Mouse (Mus musculus) C2C12 (cell line): ENCODE measurements at regions not wholly inside any gene's neighbourhood (a gene's known extent, or its start where the extent isn't known, plus 50 kb on each side); places are given as distances from the start of the nearest gene placed in this dataset.

ENCODE experiments used
- H3K27me3 ChIP-seq: one replicate; pipeline ENCODE4 v1.6.1; 2011; ENCODE audit not compliant: control insufficient read depth, insufficient read depth, insufficient read length
- H3K36me3 ChIP-seq: one replicate; pipeline ENCODE4 v1.6.1; 2011; ENCODE audit not compliant: control insufficient read depth, insufficient read depth
- H3K4me3 ChIP-seq: one replicate; pipeline ENCODE4 v1.5.1; 2011; ENCODE audit warnings: mild to moderate bottlenecking, control low read depth; ENCODE audit not compliant: poor library complexity, insufficient read depth, severe bottlenecking
- H3K79me2 ChIP-seq: one replicate; pipeline ENCODE4 v1.6.1; 2011; ENCODE audit not compliant: control insufficient read depth, insufficient read depth
- H3K79me3 ChIP-seq: one replicate; pipeline ENCODE4 v1.6.1; 2011; ENCODE audit warnings: low read depth, control low read depth
- H3ac ChIP-seq: one replicate; pipeline ENCODE3; 2011; ENCODE audit warnings: low read depth; ENCODE audit not compliant: control insufficient read depth, insufficient read length
- CEBPB ChIP-seq: IDR thresholded peaks from one replicate; pipeline ENCODE4 v1.6.1; 2011; ENCODE audit warnings: low read depth, mild to moderate bottlenecking, control low read depth, moderate library complexity
- CTCF ChIP-seq: IDR thresholded peaks from one replicate; pipeline ENCODE4 v1.5.1; 2011; ENCODE audit not compliant: control insufficient read depth, insufficient read depth, insufficient read length
- FOSL1 ChIP-seq: IDR thresholded peaks from one replicate; pipeline ENCODE4 v1.8.0; 2011; ENCODE audit warnings: mild to moderate bottlenecking, low read length; ENCODE audit not compliant: poor library complexity, insufficient read depth, severe bottlenecking
- MAX ChIP-seq: IDR thresholded peaks from one replicate; pipeline ENCODE4 v1.6.1; 2011; ENCODE audit warnings: mild to moderate bottlenecking, control low read depth
- MYOD1 ChIP-seq: IDR thresholded peaks from one replicate; pipeline ENCODE4 v1.6.1; 2011; ENCODE audit warnings: low read depth; ENCODE audit not compliant: control insufficient read depth, insufficient read length
- MYOG ChIP-seq: IDR thresholded peaks from one replicate; pipeline ENCODE4 v1.6.1; 2011; ENCODE audit not compliant: control insufficient read depth, insufficient read length; ENCODE audit errors: extremely low read depth
- USF1 ChIP-seq: IDR thresholded peaks from one replicate; pipeline ENCODE4 v1.6.1; 2011; ENCODE audit warnings: low read depth, mild to moderate bottlenecking, control low read depth, moderate library complexity

- Histone ChIP-seq H3ac (no peak overlapping the region), H3K79me2 (no peaks in the 10 kb centered on the region), H3K79me3 (no peaks in the 10 kb centered on the region), H3K36me3 (no peaks in the 10 kb centered on the region), H3K27me3 (no peaks in the 10 kb centered on the region), H3K4me3 (no peak overlapping the region)
- peak; percentile 45 for TF ChIP-seq FOSL1
- no peak for TF ChIP-seq MAX
These were observed 845.3 kb upstream of the Rgs18 start for GRCm38 (mm10) chr1:145620561-145620960.

DNA sequence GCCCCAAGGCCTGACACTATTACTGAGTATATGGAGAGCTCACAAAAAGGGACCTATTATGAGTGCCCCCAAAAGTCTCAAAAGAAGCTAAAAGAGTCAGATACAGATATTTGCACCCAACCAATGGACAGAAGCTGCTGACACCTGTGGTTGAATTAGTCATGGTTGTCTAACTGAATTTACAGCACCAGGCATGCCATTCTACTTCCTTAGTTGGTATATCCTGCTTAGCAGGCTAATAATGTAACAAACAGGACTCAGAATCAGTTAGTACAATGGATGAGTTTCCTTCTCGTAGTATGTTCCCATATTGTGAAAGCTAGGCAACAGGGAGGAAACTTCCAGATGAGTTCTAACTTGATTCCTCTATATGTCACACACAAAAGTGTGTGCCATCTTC lies 839.1 kb upstream of the Rgs18 start:
- H3K79me3 ChIP-seq: no peaks in the 10 kb centered on the region
- no peaks in the 10 kb centered on the region for H3K79me2 ChIP-seq
- H3ac ChIP-seq: no peak overlapping the region
- H3K27me3 ChIP-seq: no peaks in the 10 kb centered on the region
- no peaks in the 10 kb centered on the region for H3K36me3 ChIP-seq
- H3K4me3 ChIP-seq: no peak overlapping the region
- TF ChIP-seq MAX (no peak), MYOG (no peak), FOSL1 (no peak), CEBPB (no peak), CTCF (no peak), MYOD1 (no peak), USF1 (no peak)

DNA sequence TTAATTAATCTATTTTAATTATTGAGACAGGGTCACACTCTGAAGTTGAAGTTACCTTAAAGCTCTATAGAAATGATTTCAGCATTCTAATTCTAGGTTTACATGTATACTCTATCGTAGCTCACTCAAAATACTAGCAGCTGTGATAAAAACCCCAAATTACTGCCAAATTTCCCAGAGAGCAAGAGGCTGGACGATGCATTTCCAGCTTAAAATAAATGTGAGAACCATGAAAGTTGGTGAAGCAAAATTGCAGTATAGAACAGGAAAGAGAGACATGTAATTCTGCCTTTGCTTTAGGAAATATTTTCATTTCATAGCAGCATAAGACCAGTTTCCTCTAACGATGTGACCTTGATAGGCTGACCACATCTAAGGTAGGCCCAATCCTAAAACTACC lies 821.7 kb upstream of the Rgs18 start:
- H3K79me3 ChIP-seq: no peaks in the 10 kb centered on the region
- H3ac ChIP-seq: no peak overlapping the region
- no peak for TF ChIP-seq FOSL1
- TF ChIP-seq CTCF: no peak
- TF ChIP-seq USF1: no peak
- no peak for TF ChIP-seq MAX
- no peak for TF ChIP-seq MYOG
- TF ChIP-seq MYOD1: no peak
- TF ChIP-seq CEBPB: no peak
- H3K36me3 ChIP-seq: no peaks in the 10 kb centered on the region
- H3K4me3 ChIP-seq: no peak overlapping the region
- no peaks in the 10 kb centered on the region for H3K27me3 ChIP-seq
- no peaks in the 10 kb centered on the region for H3K79me2 ChIP-seq

- H3K4me3 ChIP-seq: no peak overlapping the region
- no peaks in the 10 kb centered on the region for H3K79me3 ChIP-seq
- H3K36me3 ChIP-seq: no peaks in the 10 kb centered on the region
- no peaks in the 10 kb centered on the region for H3K27me3 ChIP-seq
- no peak overlapping the region for H3ac ChIP-seq
- no peak for TF ChIP-seq CEBPB
- no peaks in the 10 kb centered on the region for H3K79me2 ChIP-seq
These were observed 804.2 kb upstream of the Rgs18 start for GRCm38 (mm10) chr1:145579460-145579859.

- TF ChIP-seq CTCF: no peak
- no peak for TF ChIP-seq USF1
- no peak for TF ChIP-seq MAX
- TF ChIP-seq CEBPB: no peak
- TF ChIP-seq MYOG: no peak
- no peak for TF ChIP-seq MYOD1
- no peak for TF ChIP-seq FOSL1
These were observed 794.8 kb upstream of the Rgs18 start for GRCm38 (mm10) chr1:145570012-145570411.

GRCm38 (mm10) chr1:145561347-145561746 lies 786.1 kb upstream of the Rgs18 start:
- Histone ChIP-seq H3ac (no peak overlapping the region), H3K4me3 (no peak overlapping the region), H3K36me3 (no peaks in the 10 kb centered on the region), H3K79me2 (no peaks in the 10 kb centered on the region), H3K27me3 (no peaks in the 10 kb centered on the region), H3K79me3 (no peaks in the 10 kb centered on the region)
- no peak for TF ChIP-seq CEBPB
- TF ChIP-seq CTCF: no peak
- TF ChIP-seq MAX: no peak
- TF ChIP-seq MYOG: no peak
- TF ChIP-seq USF1: no peak
- TF ChIP-seq MYOD1: no peak
- no peak for TF ChIP-seq FOSL1

More at GRCm38 (mm10) chr1:145570012-145570411, 794.8 kb upstream of the Rgs18 start:
- Histone ChIP-seq H3K36me3 (no peaks in the 10 kb centered on the region), H3K79me2 (no peaks in the 10 kb centered on the region), H3K4me3 (no peak overlapping the region), H3K27me3 (no peaks in the 10 kb centered on the region), H3ac (no peak overlapping the region), H3K79me3 (no peaks in the 10 kb centered on the region)
